10 mouse cellular contexts compared by ENCODE assay signal in genomic region chr1:72220008-72220407, GRCm38 (mm10). TPM values are rescaled to one million over a fixed set of nuclear protein-coding genes. Genes with fewer than 3 reads are reported as not detected.
A peak's percentile ranks its signal among the peaks of the same experiment; 100 is the strongest.
DNase-seq lines count a peak whose midpoint lies in the region; ATAC-seq lines count a peak whose summit lies in the region.
"Had no signal": no experiment of that assay in that cellular context is flagged by ENCODE, and none has a peak within 500 bp of the region (broad histone marks: within the 10 kb centered on the region; RNA-seq: fewer than 3 reads in every experiment).

No protein-coding gene starts in this region.

- ATAC-seq in midbrain, embryonic 14.5 days (ENCODE audit: low FRiP score, low TSS enrichment), result no peak
- no peak for ATAC-seq in midbrain, embryonic 13.5 days
- no peak for ATAC-seq in midbrain, embryonic 15.5 days (replicated peaks)

- H3K36me3 ChIP-seq in midbrain, embryonic 14.5 days (ENCODE audit: control insufficient read depth, insufficient read depth, low read length), result no peaks in the 10 kb centered on the region
- no peaks in the 10 kb centered on the region for H3K36me3 ChIP-seq in midbrain, embryonic 13.5 days
- H3K36me3 ChIP-seq in midbrain, embryonic 15.5 days (replicated peaks), result no peaks in the 10 kb centered on the region
- H3K36me3 ChIP-seq: liver, embryonic 15.5 days had no signal

- H3K27me3 ChIP-seq in midbrain, embryonic 14.5 days (ENCODE audit: control insufficient read depth, insufficient read depth, low read length), result peaks cover 10% of the 10 kb centered on the region
- peaks cover 22% of the 10 kb centered on the region for H3K27me3 ChIP-seq in midbrain, embryonic 13.5 days
- H3K27me3 ChIP-seq in midbrain, embryonic 15.5 days (replicated peaks), result peaks cover 11% of the 10 kb centered on the region

- H3K4me3 ChIP-seq in midbrain, embryonic 14.5 days (replicated peaks; ENCODE audit: low read depth, low read length), result no peak overlapping the region
- no peak overlapping the region for H3K4me3 ChIP-seq in midbrain, embryonic 13.5 days (replicated peaks)
- H3K4me3 ChIP-seq in midbrain, embryonic 15.5 days, result no peak overlapping the region
- H3K4me3 ChIP-seq: erythroblast, embryonic 14.5 days; liver, embryonic 15.5 days had no signal

- H3K9me3 ChIP-seq in midbrain, embryonic 14.5 days (ENCODE audit: control insufficient read depth, low read length), result no peaks in the 10 kb centered on the region
- no peaks in the 10 kb centered on the region for H3K9me3 ChIP-seq in midbrain, embryonic 13.5 days
- H3K9me3 ChIP-seq in midbrain, embryonic 15.5 days, result no peaks in the 10 kb centered on the region
- H3K9me3 ChIP-seq: liver, embryonic 15.5 days had no signal

- WGBS in midbrain, embryonic 14.5 days, result 21% methylated on average over 4 of the region's 4 CpGs
- WGBS in midbrain, embryonic 13.5 days, result 11% methylated on average over 4 of the region's 4 CpGs
- 17% methylated on average over 4 of the region's 4 CpGs for WGBS in midbrain, embryonic 15.5 days

- no peaks in the 10 kb centered on the region for H3K4me1 ChIP-seq in midbrain, embryonic 14.5 days (ENCODE audit: control insufficient read depth, insufficient read depth, low read length)
- no peaks in the 10 kb centered on the region for H3K4me1 ChIP-seq in midbrain, embryonic 13.5 days (replicated peaks)
- no peaks in the 10 kb centered on the region for H3K4me1 ChIP-seq in midbrain, embryonic 15.5 days
- H3K4me1 ChIP-seq: liver, embryonic 15.5 days had no signal

- H3K4me2 ChIP-seq in midbrain, embryonic 14.5 days (ENCODE audit: low read length), result no peak overlapping the region
- no peak overlapping the region for H3K4me2 ChIP-seq in midbrain, embryonic 13.5 days (replicated peaks)
- no peak overlapping the region for H3K4me2 ChIP-seq in midbrain, embryonic 15.5 days
- H3K4me2 ChIP-seq: liver, embryonic 15.5 days had no signal

- H3K9ac ChIP-seq in midbrain, embryonic 14.5 days (replicated peaks; ENCODE audit: low read length), result no peak overlapping the region
- no peak overlapping the region for H3K9ac ChIP-seq in midbrain, embryonic 13.5 days (replicated peaks)
- H3K9ac ChIP-seq in midbrain, embryonic 15.5 days, result no peak overlapping the region
- H3K9ac ChIP-seq: liver, embryonic 15.5 days had no signal

- no peak overlapping the region for H3K27ac ChIP-seq in midbrain, embryonic 14.5 days (replicated peaks; ENCODE audit: low read depth, low read length)
- no peak overlapping the region for H3K27ac ChIP-seq in midbrain, embryonic 13.5 days
- H3K27ac ChIP-seq in midbrain, embryonic 15.5 days, result no peak overlapping the region
- H3K27ac ChIP-seq: liver, embryonic 15.5 days had no signal

- peak; percentile 72 for DNase-seq in midbrain, embryonic 14.5 days
- DNase-seq in brain, adult 2 months (ENCODE audit: low read depth, low spot score), result peak; percentile 95
- peak; percentile 24 to 51 for DNase-seq in frontal cortex, postnatal 10 days (ENCODE audit: low spot score in 2 of 2)
- DNase-seq in right cerebral cortex, adult 2 months (ENCODE audit: low spot score in 2 of 2), result peak; percentile 53 to 65
- no peak for DNase-seq in B cell, adult 2 months
- no peak for DNase-seq in adrenal gland, postnatal 36 days

RNA-seq across cellular contexts. Expression of gene Mreg, which starts 7.9 kb away (rescaled TPM):
- polyA plus RNA-seq in midbrain, embryonic 14.5 days (2014; fragmentation: Nextera tagmentation; extraction: Ambion mirVana), result 1.9 and 2.3 TPM in 2 replicates
- polyA plus RNA-seq in midbrain, embryonic 13.5 days (2015; fragmentation: Nextera tagmentation; extraction: Ambion mirVana), result 1.4 and 1.8 TPM in 2 replicates
- polyA plus RNA-seq in midbrain, embryonic 15.5 days (2015; fragmentation: Nextera tagmentation; extraction: Ambion mirVana), result 1.7 and 2.2 TPM in 2 replicates
- total RNA-seq in adrenal gland, postnatal 36 days (2021), result 1 to 10 TPM; 1.2 to 1.8 TPM

Comparison
In these comparisons a context has a peak if more than half of its experiments do, and no peak if none do; other contexts are left out.
1. DNase-seq: peak in midbrain, embryonic 14.5 days (single experiment), brain, adult 2 months (single experiment), frontal cortex, postnatal 10 days (2 of 2) and right cerebral cortex, adult 2 months (2 of 2); none in B cell, adult 2 months (0 of 2) and adrenal gland, postnatal 36 days (0 of 2).